Mouse (Mus musculus) liver, postnatal 0 days (tissue): ENCODE data around the gene Tex14.

Source experiments
- CTCF ChIP-seq: sonication (generic); IDR thresholded peaks from 2 replicates; pipeline ENCODE4 v1.5.1; 2016; ENCODE audit warnings: antibody characterized with exemption, low read depth
- EP300 ChIP-seq: IDR thresholded peaks from 2 replicates; pipeline ENCODE4 v1.6.1; 2016; ENCODE audit warnings: antibody characterized with exemption, low read depth, mild to moderate bottlenecking

GRCm38 (mm10) chr11:87571361-87571950 lies 166.6 kb downstream of the Tex14 start:
- TF ChIP-seq CTCF (no peak), EP300 (no peak)
